Comparison of ENCODE assay signal across 33 mouse cellular contexts in the genomic region with DNA sequence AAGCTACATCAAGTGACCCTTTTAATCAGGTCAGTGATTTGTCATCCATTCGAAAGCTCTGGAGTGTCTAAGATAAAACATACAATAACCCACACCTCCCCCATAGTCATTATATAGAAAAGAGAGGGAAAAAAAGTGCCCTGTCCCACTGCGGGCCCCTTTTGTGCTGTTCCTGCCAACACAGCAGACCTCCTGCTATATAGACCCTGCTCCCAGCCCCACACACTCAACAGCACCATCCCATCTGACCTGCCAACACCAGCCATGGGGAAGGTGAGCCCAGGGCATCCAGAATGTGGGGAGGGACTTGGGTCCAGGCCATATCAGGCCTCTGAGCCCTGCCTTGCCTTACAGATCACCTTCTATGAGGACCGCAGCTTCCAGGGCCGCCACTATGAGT. TPM values are rescaled to one million over a fixed set of nuclear protein-coding genes. Genes with fewer than 3 reads are reported as not detected.
DNase-seq lines count a peak whose midpoint lies in the region; ATAC-seq and TF ChIP-seq lines count a peak whose summit lies in the region.
"Had no signal": no experiment of that assay in that cellular context is flagged by ENCODE, and none has a peak within 500 bp of the region (broad histone marks: within the 10 kb centered on the region; RNA-seq: fewer than 3 reads in every experiment).

TSS of gene Crygf (plus strand) at position 227 of the 400 bp plus-strand sequence.

- ATAC-seq in forebrain, embryonic 12.5 days (ENCODE audit: low FRiP score): peak; percentile 57; the same call in 1 of the 2 replicates
- no peak for ATAC-seq in forebrain, postnatal 0 days
- 0 out of 2 replicates have a peak, but pooled peaks have one; percentile 21 for ATAC-seq in kidney, postnatal 0 days (replicated peaks; ENCODE audit: low FRiP score, low read depth)

- H3K27ac ChIP-seq in forebrain, embryonic 12.5 days: no peak within 1 kb of the TSS
- no peak within 1 kb of the TSS for H3K27ac ChIP-seq in forebrain, postnatal 0 days (ENCODE audit: low read depth, low read length)
- no peak within 1 kb of the TSS for H3K27ac ChIP-seq in kidney, postnatal 0 days
- H3K27ac ChIP-seq in heart, embryonic 10.5 days: no peak within 1 kb of the TSS
- H3K27ac ChIP-seq: hindbrain, embryonic 10.5 days; liver, embryonic 13.5 days; macrophage; neural tube, embryonic 13.5 days had no signal

- 52% methylated on average over 4 of the region's 4 CpGs for WGBS in forebrain, embryonic 12.5 days
- 49% methylated on average over 4 of the region's 4 CpGs for WGBS in forebrain, postnatal 0 days
- 64% methylated on average over 4 of the region's 4 CpGs for WGBS in kidney, postnatal 0 days
- WGBS in heart, embryonic 10.5 days: 76% methylated on average over 4 of the region's 4 CpGs

- H3K4me1 ChIP-seq in forebrain, embryonic 12.5 days: peaks cover 4% of the 10 kb centered on the region
- no peaks in the 10 kb centered on the region for H3K4me1 ChIP-seq in forebrain, postnatal 0 days (ENCODE audit: insufficient read depth)
- H3K4me1 ChIP-seq in kidney, postnatal 0 days (replicated peaks; ENCODE audit: insufficient read depth, low read length): no peaks in the 10 kb centered on the region
- H3K4me1 ChIP-seq in heart, embryonic 10.5 days: no peaks in the 10 kb centered on the region
- H3K4me1 ChIP-seq: heart, embryonic 12.5 days; liver, embryonic 13.5 days; neural tube, embryonic 13.5 days had no signal

- H3K4me2 ChIP-seq in forebrain, embryonic 12.5 days: no peak within 1 kb of the TSS
- H3K4me2 ChIP-seq in forebrain, postnatal 0 days (ENCODE audit: low read depth): no peak within 1 kb of the TSS
- no peak within 1 kb of the TSS for H3K4me2 ChIP-seq in kidney, postnatal 0 days (ENCODE audit: low read length)
- H3K4me2 ChIP-seq: heart, embryonic 12.5 days; liver, embryonic 13.5 days; neural tube, embryonic 13.5 days had no signal

- H3K9me3 ChIP-seq in forebrain, embryonic 12.5 days: no peaks in the 10 kb centered on the region
- H3K9me3 ChIP-seq in forebrain, postnatal 0 days (ENCODE audit: low read length): no peaks in the 10 kb centered on the region
- no peaks in the 10 kb centered on the region for H3K9me3 ChIP-seq in kidney, postnatal 0 days (replicated peaks; ENCODE audit: low read length)
- H3K9me3 ChIP-seq in heart, embryonic 10.5 days: no peaks in the 10 kb centered on the region
- H3K9me3 ChIP-seq: heart, embryonic 12.5 days; hindbrain, embryonic 10.5 days; liver, embryonic 13.5 days; neural tube, embryonic 13.5 days had no signal

- no peak for DNase-seq in forebrain, postnatal 0 days
- DNase-seq in kidney, postnatal 0 days (ENCODE audit: low spot score): no peak
- DNase-seq in kidney, adult 11 months: no peak
- peak; percentile 3 for DNase-seq in retina, postnatal 1 day
- DNase-seq in retina, embryonic 14.5 days (ENCODE audit: low spot score): no peak
- DNase-seq in heart, embryonic 10.5 days (ENCODE audit: low spot score): no peak
- DNase-seq: adrenal gland, adult 2 months; B cell, adult 2 months; cerebellum, adult 11 months; cerebellum, postnatal 14 days; gastrocnemius, postnatal 14 days; heart, adult 11 months; heart, postnatal 10 days; kidney, adult 18-20 months; layer of hippocampus, adult 9-11 months; liver, embryonic 13.5 days; right cerebral cortex, adult 18-20 months; right cerebral cortex, postnatal 4 days; thymus, postnatal 25 days had no signal

- TF ChIP-seq CTCF in forebrain, postnatal 0 days (IDR thresholded peaks at IDR 0.05; ENCODE audit: low read depth): no peak
- no peak for TF ChIP-seq CTCF in kidney, postnatal 0 days (IDR thresholded peaks at IDR 0.05; ENCODE audit: low read depth)

- no peaks in the 10 kb centered on the region for H3K36me3 ChIP-seq in forebrain, embryonic 12.5 days (replicated peaks)
- no peaks in the 10 kb centered on the region for H3K36me3 ChIP-seq in forebrain, postnatal 0 days (ENCODE audit: insufficient read depth)
- H3K36me3 ChIP-seq in kidney, postnatal 0 days (ENCODE audit: insufficient read depth, low read length): no peaks in the 10 kb centered on the region
- no peaks in the 10 kb centered on the region for H3K36me3 ChIP-seq in heart, embryonic 10.5 days
- H3K36me3 ChIP-seq: heart, embryonic 12.5 days; hindbrain, embryonic 10.5 days; liver, embryonic 13.5 days; neural tube, embryonic 13.5 days had no signal

- no peaks in the 10 kb centered on the region for H3K27me3 ChIP-seq in forebrain, embryonic 12.5 days
- no peaks in the 10 kb centered on the region for H3K27me3 ChIP-seq in forebrain, postnatal 0 days (ENCODE audit: insufficient read depth, low read length)
- no peaks in the 10 kb centered on the region for H3K27me3 ChIP-seq in kidney, postnatal 0 days (ENCODE audit: insufficient read depth, low read length)
- H3K27me3 ChIP-seq in heart, embryonic 10.5 days (ENCODE audit: insufficient read depth, poor library complexity, severe bottlenecking): no peaks in the 10 kb centered on the region
- H3K27me3 ChIP-seq: CH12.LX; heart, embryonic 12.5 days; liver, embryonic 13.5 days; neural tube, embryonic 13.5 days had no signal

- H3K9ac ChIP-seq in forebrain, embryonic 12.5 days: no peak within 1 kb of the TSS
- no peak within 1 kb of the TSS for H3K9ac ChIP-seq in forebrain, postnatal 0 days
- no peak within 1 kb of the TSS for H3K9ac ChIP-seq in kidney, postnatal 0 days (ENCODE audit: low read depth, low read length)
- H3K9ac ChIP-seq: heart, embryonic 12.5 days; liver, embryonic 13.5 days; neural tube, embryonic 13.5 days had no signal

- H3K4me3 ChIP-seq in forebrain, embryonic 12.5 days (replicated peaks): no peak within 1 kb of the TSS
- no peak within 1 kb of the TSS for H3K4me3 ChIP-seq in forebrain, postnatal 0 days (ENCODE audit: low read depth, low read length)
- no peak within 1 kb of the TSS for H3K4me3 ChIP-seq in kidney, postnatal 0 days (replicated peaks; ENCODE audit: low read depth, low read length)
- H3K4me3 ChIP-seq in heart, embryonic 10.5 days: no peak within 1 kb of the TSS
- H3K4me3 ChIP-seq: heart, embryonic 12.5 days; hindbrain, embryonic 10.5 days; liver, embryonic 13.5 days; neural tube, embryonic 13.5 days had no signal

RNA-seq across cellular contexts. Expression of gene Crygf, which starts in this region (rescaled TPM):
- not detected in 2 replicates for polyA plus RNA-seq in forebrain, embryonic 12.5 days (2016; fragmentation: Nextera tagmentation; extraction: Ambion mirVana)
- not detected in 2 replicates for total RNA-seq in forebrain, postnatal 0 days (2014; rRNA removed)
- polyA plus RNA-seq in forebrain, postnatal 0 days (2015; fragmentation: Nextera tagmentation; extraction: Ambion mirVana): not detected in 2 replicates
- not detected in 2 replicates for polyA plus RNA-seq in kidney, postnatal 0 days (2015; fragmentation: Nextera tagmentation; extraction: Ambion mirVana)
- not detected in 2 replicates for polyA plus RNA-seq in heart, embryonic 10.5 days (2016; fragmentation: Nextera tagmentation; extraction: Ambion mirVana)
- total RNA-seq: adrenal gland, adult 2 months; adrenal gland, postnatal 4 days; CH12.LX; gastrocnemius, postnatal 14 days; heart, postnatal 10 days; left cerebral cortex, adult 18-20 months; left cerebral cortex, postnatal 25 days; MEL had no signal
- polyA plus RNA-seq: adrenal gland, adult 2 months; heart, embryonic 12.5 days; large intestine, adult 2 months; limb, embryonic 14.5 days; liver, embryonic 13.5 days; lung, embryonic 16.5 days; macrophage; neural tube, embryonic 13.5 days; stomach, embryonic 14.5 days had no signal

Comparison
In these comparisons a context has a peak if more than half of its experiments do, and no peak if none do; other contexts are left out.
1. Peak in ATAC-seq in forebrain, embryonic 12.5 days; RNA of the gene not detected or under 1 TPM.
2. Peak in ATAC-seq in kidney, postnatal 0 days; RNA of the gene not detected or under 1 TPM.